Mouse (Mus musculus) Patski (cell line): Measurements from ENCODE around the gene Kdm5a. TPM values are rescaled to one million over a fixed set of nuclear protein-coding genes. Genes with fewer than 3 reads are reported as not detected.

ENCODE experiments used
- ATAC-seq: fragments of 100-300 bp; one replicate; pipeline ENCODE4 v1.8.0; 2021
- CTCF ChIA-PET: fragments of 350-600 bp; sonication (Branson Sonifier 250); formaldehyde crosslinking; loops from one replicate; lab custom pipeline; 2022; ENCODE audit warnings: inconsistent platforms; lab: Charles Lee
- POLR2A ChIA-PET: fragments of 350-600 bp; sonication (Branson Sonifier 250); formaldehyde crosslinking; loops from one replicate; lab custom pipeline; 2022; ENCODE audit warnings: antibody characterized with exemption, inconsistent platforms; lab: Charles Lee
- DNase-seq: peaks from one replicate; pipeline ENCODE4 v3.0.0-alpha.2; 2011; ENCODE audit warnings: low read depth, low spot score
- H3K27me3 ChIP-seq: fragments of 371-371 bp; one replicate; pipeline ENCODE4 v1.5.1; 2021
- CTCF ChIP-seq: fragments of 100-300 bp; IDR thresholded peaks from one replicate; pipeline ENCODE4 v1.5.1; 2021
- in situ Hi-C: fragments of 300-500 bp; cut with MboI; formaldehyde crosslinking; loops from 3 replicates; pipeline ENCODE4 v1.11.1; 2018; ENCODE audit warnings: low pct_unique_long_range_greater_than_20kb, mixed read lengths
- polyA plus RNA-seq: library from polyadenylated mRNA; unstranded; gene quantifications from one replicate; pipeline ENCODE4 v1.2.3, GENCODE M21; 2021

The Kdm5a gene
- polyA plus RNA-seq, 1 experiment from 2014 or later, result 41.4 TPM

DNA sequence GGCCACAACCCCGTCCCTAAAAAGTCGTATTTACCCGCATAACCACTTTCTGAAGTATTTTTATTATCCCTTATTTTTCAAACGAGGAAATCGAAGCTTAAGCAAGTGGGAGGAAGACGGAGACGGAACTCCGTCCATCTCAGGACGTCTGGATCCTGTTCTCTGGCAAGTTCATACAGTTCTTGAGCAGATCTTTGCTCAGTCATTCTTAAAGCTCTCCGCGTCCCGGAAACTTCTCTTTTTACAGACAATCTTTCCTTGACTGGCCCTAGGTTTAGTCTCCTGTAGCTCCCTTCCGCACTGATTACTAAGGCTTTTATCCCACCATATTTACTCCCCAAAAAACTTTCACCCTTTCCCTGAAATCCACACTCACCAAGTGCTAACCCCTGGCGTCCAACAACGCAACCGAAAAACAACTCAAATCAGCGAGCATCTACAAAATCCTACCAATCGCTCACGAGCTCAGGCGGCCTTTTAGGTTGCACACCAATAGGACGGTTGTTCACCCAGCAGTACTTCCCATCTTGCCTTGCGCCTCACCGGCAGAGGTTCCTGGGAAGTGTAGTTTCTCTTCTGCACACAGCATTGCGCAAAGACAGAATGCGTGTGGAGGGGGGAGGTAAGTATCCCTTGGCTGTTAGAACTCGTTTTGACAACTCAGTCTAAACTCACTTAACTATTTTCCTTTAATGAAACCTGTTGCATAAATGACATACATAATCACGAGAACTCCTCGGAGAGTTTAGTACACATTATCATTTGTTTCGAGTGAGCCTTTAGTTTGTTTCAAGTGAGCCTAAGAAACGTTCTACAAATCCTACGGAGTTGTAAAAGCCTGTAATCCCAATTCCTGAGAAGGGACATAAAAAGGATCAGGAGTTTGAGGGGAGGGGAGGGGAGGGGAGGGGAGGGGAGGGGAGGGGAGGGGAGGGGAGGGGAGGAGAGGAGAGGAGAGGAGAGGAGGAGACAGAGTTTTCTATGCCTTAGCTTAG, 6.7 kb upstream of the Kdm5a start:
- CTCF ChIA-PET, result interaction anchor here (0.9 to 2.1 kb wide), 5 partner anchors 11 to 81 kb away, joined by 3 to 9 read pairs (median 3); no protein-coding TSS in a partner anchor
- H3K27me3 ChIP-seq, result no peaks in the 10 kb centered on the region
- TF ChIP-seq CTCF, result no peak
- POLR2A ChIA-PET, result interaction anchor here (2.1 kb wide), 1 partner anchor 12 kb away, joined by 6 read pairs; no protein-coding TSS in a partner anchor
- ATAC-seq, result peak; percentile 98
- in situ Hi-C loops, result no loop called here
- peak; percentile 64 for DNase-seq

DNA sequence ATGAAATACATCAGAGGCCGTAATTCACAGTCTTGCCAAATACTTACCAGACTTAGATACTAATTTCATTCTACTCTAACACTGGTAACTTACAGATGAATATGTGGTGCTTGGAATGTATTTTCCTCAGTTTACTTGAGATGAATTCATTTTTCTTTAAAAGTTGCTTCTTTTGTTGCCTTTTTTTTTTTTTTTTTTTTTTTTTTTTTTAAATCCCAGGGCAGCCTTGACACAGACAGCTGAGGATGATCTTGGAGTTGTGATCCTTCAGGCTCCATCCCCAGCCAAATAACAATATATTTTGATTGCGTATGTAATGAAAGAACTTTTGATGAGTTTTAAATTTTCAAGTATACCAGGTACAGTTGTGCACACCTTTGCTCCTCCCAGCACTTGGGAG, 1.8 kb upstream of the Kdm5a start:
- ChIA-PET CTCF (no interaction called here), POLR2A (no interaction called here)
- no peaks in the 10 kb centered on the region for H3K27me3 ChIP-seq
- DNase-seq (no peak), ATAC-seq (no peak)
- in situ Hi-C loops, result no loop called here
- TF ChIP-seq CTCF, result no peak

DNA sequence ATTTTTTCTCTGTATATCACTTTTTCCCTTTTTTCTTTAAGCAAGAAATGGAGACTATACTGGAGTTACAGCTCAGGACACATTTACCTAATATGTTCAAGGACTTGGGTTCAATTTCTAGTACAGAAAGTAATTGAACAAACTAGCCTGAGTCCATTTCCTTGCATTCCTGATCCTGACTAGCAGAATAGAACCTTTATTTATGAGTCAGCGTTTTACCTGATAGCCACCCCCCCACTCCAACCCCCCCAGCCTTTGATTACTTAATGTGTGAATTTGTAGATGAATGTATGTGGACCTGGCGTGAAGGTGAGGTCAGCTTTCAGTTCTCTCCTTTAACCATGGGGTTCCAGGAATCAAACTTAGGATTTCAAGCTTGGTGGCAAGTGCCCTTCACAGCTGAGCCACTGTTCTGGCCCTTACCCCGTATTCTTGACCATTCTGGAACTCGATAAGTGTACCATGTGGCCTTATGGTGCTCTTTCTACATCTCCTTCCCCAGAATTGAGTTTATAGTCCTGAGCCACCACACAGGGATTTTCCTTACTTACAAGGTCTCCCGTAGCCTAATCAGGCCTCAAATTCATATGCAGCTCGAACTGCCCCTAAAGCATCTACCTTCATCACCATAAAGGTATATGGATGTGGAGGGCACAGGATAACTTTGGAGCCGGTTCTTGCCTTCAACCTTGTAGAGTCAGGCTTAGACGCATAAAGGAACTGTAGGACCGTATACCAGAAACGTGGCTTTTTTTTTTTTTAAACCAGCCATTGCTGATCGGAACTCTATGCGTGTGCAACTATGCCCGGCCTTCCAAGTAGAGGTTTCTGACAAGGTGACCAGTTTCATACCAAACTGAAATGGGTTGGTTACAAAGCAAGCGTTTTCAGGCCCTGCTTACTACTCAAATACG, 893 bp upstream of the Kdm5a start:
- TF ChIP-seq CTCF, result no peak
- in situ Hi-C loops, result no loop called here
- DNase-seq, result no peak
- no peak for ATAC-seq
- H3K27me3 ChIP-seq, result no peaks in the 10 kb centered on the region
- CTCF ChIA-PET, result no interaction called here
- POLR2A ChIA-PET, result interaction anchor here (0.6 to 0.8 kb wide), 4 partner anchors 18 to 180 kb away, joined by 3 to 5 read pairs (median 3); no protein-coding TSS in a partner anchor

GRCm38 (mm10) chr6:120364523-120364905, 590 bp downstream of the Kdm5a start:
- ATAC-seq, result peak; percentile 10
- no peak for TF ChIP-seq CTCF
- DNase-seq, result no peak
- no peaks in the 10 kb centered on the region for H3K27me3 ChIP-seq
- in situ Hi-C loops, result no loop called here
- POLR2A ChIA-PET, result no interaction called here
- CTCF ChIA-PET, result no interaction called here

DNA sequence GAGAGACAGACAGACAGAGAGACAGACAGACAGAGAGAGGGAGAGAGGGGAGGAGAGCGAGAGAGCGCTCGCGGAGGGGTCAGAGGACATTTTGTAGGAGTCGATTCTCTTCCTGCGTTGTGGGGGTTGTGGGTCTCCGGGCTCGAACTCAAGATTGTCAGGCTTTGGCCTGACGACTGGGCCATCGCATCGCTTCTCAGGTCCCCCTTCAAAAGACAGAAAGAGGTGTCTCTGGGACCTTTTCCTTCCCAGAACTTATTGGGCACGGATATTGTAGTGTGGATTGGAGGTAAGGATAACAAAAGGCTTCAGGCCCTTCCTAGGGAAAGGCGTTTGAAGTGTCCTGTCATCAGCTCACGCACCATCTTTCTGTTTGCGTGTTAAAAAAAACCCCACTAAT, 1.1 kb downstream of the Kdm5a start:
- ATAC-seq (no peak), DNase-seq (no peak)
- in situ Hi-C loops, result no loop called here
- no peak for TF ChIP-seq CTCF
- ChIA-PET POLR2A (no interaction called here), CTCF (no interaction called here)
- H3K27me3 ChIP-seq, result no peaks in the 10 kb centered on the region

DNA sequence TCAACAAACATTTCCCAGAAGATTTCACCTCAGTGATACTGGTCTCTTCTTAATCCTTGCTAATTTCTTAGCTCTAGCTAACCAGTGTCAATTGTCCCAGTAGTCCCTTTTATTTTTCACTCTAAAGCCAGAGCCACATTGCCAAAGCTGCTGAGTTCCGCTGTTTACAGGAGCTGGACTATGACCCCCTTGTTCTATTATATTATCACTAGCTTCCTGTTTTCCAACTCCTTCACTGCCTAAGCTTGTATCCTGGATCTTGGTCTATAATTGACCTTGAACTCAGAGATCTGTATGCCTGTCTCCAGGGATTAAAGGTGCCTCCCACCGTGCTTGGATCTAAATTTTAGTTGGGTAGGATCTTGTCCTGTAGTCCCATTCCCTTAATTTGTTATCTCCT, 12.8 kb downstream of the Kdm5a start:
- in situ Hi-C loops, result no loop called here
- ChIA-PET CTCF (interaction anchor here (1.0 to 1.3 kb wide), 3 partner anchors 10 to 37 kb away, joined by 3 to 4 read pairs (median 3); no protein-coding TSS in a partner anchor), POLR2A (no interaction called here)

GRCm38 (mm10) chr6:120390054-120390453, 26.1 kb downstream of the Kdm5a start:
- CTCF ChIA-PET, result no interaction called here
- DNase-seq, result no peak
- H3K27me3 ChIP-seq, result no peaks in the 10 kb centered on the region
- ATAC-seq, result no peak
- TF ChIP-seq CTCF, result no peak
- in situ Hi-C loops, result no loop called here
- POLR2A ChIA-PET, result no interaction called here

More for the DNA sequence above, 12.8 kb downstream of the Kdm5a start:
- no peak for TF ChIP-seq CTCF
- H3K27me3 ChIP-seq, result no peaks in the 10 kb centered on the region
- DNase-seq (no peak), ATAC-seq (no peak)

GRCm38 (mm10) chr6:120392811-120393210, 28.9 kb downstream of the Kdm5a start:
- ChIA-PET POLR2A (interaction anchor here (1.3 kb wide), 1 partner anchor 13 kb away, joined by 3 read pairs; no protein-coding TSS in a partner anchor), CTCF (interaction anchor here (0.8 to 2.7 kb wide), 3 partner anchors 13 to 46 kb away, joined by 3 to 6 read pairs (median 3); no protein-coding TSS in a partner anchor)
- TF ChIP-seq CTCF, result no peak
- no peaks in the 10 kb centered on the region for H3K27me3 ChIP-seq
- DNase-seq (no peak), ATAC-seq (no peak)
- in situ Hi-C loops, result no loop called here

GRCm38 (mm10) chr6:120395622-120396345, 31.9 kb downstream of the Kdm5a start:
- no peak for ATAC-seq
- H3K27me3 ChIP-seq, result no peaks in the 10 kb centered on the region
- ChIA-PET CTCF (interaction anchor here (0.8 to 1.3 kb wide), 3 partner anchors 10 to 36 kb away, joined by 3 to 5 read pairs (median 3); no protein-coding TSS in a partner anchor), POLR2A (interaction anchor here (1.4 kb wide), 1 partner anchor 22 kb away, joined by 3 read pairs; no protein-coding TSS in a partner anchor)
- TF ChIP-seq CTCF, result no peak
- in situ Hi-C loops, result no loop called here
- DNase-seq, result no peak

DNA sequence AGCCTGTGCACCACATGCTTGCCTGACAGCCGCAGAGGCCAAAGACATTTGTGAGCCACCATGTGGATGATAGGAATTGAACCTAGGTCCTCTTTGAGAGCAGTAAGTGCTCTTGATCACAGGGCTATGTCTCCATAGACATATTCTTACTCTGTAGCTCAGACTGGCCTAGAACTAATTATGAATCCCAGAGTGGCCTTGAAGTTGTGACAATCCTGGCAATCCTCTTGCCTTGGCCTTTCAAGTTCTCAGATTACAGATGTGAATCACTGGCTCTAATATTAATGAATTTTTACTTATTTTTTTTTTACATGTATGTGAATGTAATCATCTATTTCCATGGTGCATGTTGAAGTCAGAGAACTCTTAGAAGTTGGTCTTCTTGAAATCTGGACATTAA, 40.0 kb downstream of the Kdm5a start:
- no peak for TF ChIP-seq CTCF
- POLR2A ChIA-PET, result no interaction called here
- H3K27me3 ChIP-seq, result no peaks in the 10 kb centered on the region
- ATAC-seq (no peak), DNase-seq (no peak)
- in situ Hi-C loops, result no loop called here
- CTCF ChIA-PET, result no interaction called here
